Mouse (Mus musculus) heart, postnatal 0 days (tissue): ENCODE measurements around the gene Ndufc2.

Experiments used
- CTCF ChIP-seq: IDR thresholded peaks from 2 replicates; pipeline ENCODE4 v1.5.1; 2016; ENCODE audit warnings: antibody characterized with exemption, control low read depth, low read depth
- EP300 ChIP-seq: IDR thresholded peaks from 2 replicates; pipeline ENCODE4 v1.6.1; 2016; ENCODE audit warnings: antibody characterized with exemption, low read depth

DNA sequence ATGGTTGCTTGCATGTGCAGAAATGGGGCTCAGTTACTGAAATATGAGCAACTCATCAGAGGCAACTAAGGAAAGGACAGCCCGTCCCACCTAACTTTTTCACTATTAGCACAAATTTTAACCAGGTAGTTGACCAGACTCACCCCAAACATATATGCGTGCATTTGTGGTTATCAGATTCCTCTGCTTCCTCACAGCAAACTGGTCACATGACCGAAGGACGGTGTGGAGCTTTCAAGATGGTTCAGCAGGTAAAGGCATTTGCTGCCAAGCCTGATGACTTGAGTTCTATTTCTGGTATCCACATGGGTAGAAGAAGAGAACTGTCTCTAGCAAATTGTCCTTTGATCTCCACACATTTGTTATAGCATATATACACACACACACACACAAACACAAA is 41.5 kb upstream of the Ndufc2 start:
- TF ChIP-seq CTCF (no peak), EP300 (no peak)
